Mouse (Mus musculus) ES-Bruce4 (cell line): ENCODE data around the gene Phlpp1.

Source experiments
- CTCF ChIP-seq: IDR thresholded peaks from one replicate; pipeline ENCODE4 v1.8.1; 2011; ENCODE audit warnings: low read depth, low read length
- EP300 ChIP-seq: IDR thresholded peaks from 2 replicates; pipeline ENCODE4 v1.6.1; 2011; ENCODE audit warnings: low read depth, low read length; ENCODE audit not compliant: insufficient read depth
- POLR2A ChIP-seq: IDR thresholded peaks from one replicate; pipeline ENCODE4 v1.8.1; 2011; ENCODE audit warnings: low read length; ENCODE audit not compliant: insufficient read depth

GRCm38 (mm10) chr1:106268028-106268799 lies 96.7 kb downstream of the Phlpp1 start:
- TF ChIP-seq EP300 (no peak), CTCF (no peak), POLR2A (no peak)
